Mouse (Mus musculus) liver, embryonic 18 days (tissue): ENCODE results near the gene Spin2d. TPM values are rescaled to one million over a fixed set of nuclear protein-coding genes. Genes with fewer than 3 reads are reported as not detected.

Source experiments
- polyA plus RNA-seq: library from polyadenylated mRNA; depleted of rRNA; stranded (reverse); fragments of >200 nt; gene quantifications from 2 replicates; pipeline ENCODE4 v1.2.3, GENCODE M21; 2012; rRNA removed

The Spin2d gene
- not detected in 2 replicates for polyA plus RNA-seq

GRCm38 (mm10) chrX:73176889-73177288, at the start of gene Spin2d:
Spin2d (minus strand) TSS chrX:73176989.

DNA sequence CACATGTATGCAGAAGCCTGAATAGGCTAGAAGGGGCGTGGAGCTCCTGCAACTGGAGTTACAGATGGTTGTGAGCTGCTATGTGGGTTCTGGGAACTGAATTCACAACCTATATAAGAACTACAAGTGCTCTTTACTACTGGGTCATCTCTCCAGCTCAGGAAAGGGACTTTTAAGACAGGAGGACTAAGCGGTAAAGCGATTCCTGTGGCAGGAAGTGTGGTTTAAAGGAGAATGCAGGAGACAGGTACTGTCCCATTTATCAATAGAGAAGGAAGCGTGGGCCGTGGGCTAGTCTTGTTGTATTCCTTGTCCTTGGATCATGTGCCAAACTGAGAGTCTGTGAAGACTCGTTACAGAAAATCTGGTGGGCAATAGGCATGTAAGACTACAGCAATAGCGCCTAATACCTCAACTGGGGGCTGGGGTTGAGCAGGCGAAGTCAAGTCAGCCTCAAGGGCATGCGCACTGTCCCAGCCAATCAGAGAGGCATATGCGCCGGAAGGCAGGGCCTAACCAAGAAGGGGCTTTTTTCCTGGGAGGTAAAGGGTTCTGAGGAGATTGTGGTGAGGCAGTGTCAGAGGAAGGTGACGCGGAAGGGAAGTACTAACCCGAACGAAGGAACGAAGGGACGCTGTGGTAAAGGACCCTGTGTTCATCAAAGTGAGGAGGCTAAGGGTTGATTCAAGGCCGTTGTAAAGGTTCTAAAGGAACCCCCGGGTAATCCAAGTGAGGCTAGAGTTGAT, 37.2 kb upstream of the Spin2d start, which contains the start of gene Xlr4b:
Gene Xlr4b, plus strand, starts transcription at position 515 of the 746 bp plus-strand sequence.

DNA sequence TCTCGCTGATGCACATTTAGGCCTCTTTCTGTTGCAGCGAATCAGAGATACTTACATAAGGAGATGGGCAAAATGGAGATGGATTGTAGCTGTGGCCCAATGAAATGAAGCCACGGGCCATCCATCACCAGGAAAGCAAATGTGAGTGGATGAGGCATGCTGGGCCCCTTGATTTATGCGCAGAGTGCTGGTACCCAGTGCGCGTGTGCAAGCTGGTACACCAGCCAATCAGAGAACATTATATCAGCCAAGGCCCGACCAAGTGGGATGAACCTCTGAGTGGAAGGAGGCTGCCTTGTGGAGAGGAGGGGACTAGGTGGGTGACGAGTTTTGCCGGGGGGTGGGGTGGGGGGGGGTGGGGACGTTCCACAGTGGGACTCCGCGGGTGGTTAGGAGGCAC, 15.1 kb upstream of the Spin2d start, which contains the start of gene Xlr3b:
Gene Xlr3b, plus strand, starts transcription at position 274 of the 400 bp plus-strand sequence.

GRCm38 (mm10) chrX:73149350-73149749, 27.4 kb downstream of the Spin2d start, which contains the start of gene DXBay18:
DXBay18 (minus strand) TSS chrX:73149450.

DNA sequence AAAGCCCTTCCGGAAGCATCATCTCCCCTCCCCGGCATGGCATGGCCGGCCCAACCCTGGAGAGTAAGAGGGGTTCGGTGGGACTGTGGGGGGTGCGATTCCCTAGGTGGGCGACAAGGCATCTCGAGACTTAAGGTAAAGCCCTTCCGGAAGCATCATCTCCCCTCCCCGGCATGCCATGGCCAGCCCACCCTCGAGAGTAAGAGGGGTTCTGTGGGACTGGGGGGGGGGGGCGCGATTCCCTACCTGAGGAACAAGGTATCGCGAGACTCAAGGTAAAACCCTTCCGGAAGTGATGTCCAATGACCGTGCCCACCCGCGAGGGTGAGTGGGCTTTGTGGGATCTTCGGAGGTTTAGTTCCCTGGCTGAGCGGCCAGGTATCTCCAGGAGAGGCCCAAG, 28.3 kb downstream of the Spin2d start, which contains the start of gene Xlr5b:
Gene Xlr5b, plus strand, starts transcription at position 301 of the 400 bp plus-strand sequence.

Other genes with a start within 250 kb of the Spin2d start
- gene Zfp185, start 189.7 kb downstream of the Spin2d start, polyA plus RNA-seq: 0.42 and 0.50 TPM in 2 replicates
- 0.23 TPM in 1 of 2 replicates, not detected in the other for gene Pnma5, start 139.9 kb downstream of the Spin2d start, polyA plus RNA-seq
- gene Pnma3, start 112.2 kb downstream of the Spin2d start, polyA plus RNA-seq: not detected in 2 replicates
- 1.2 and 5.0 TPM in 2 replicates for gene Xlr4a, start 94.5 kb downstream of the Spin2d start, polyA plus RNA-seq
- gene Xlr3a, start 79.9 kb downstream of the Spin2d start, polyA plus RNA-seq: 7.3 and 9.4 TPM in 2 replicates
- 0.30 and 0.37 TPM in 2 replicates for gene Gm14685, start 59.9 kb downstream of the Spin2d start, polyA plus RNA-seq
- 0.12 TPM in 1 of 2 replicates, not detected in the other for gene Xlr5b, start 28.2 kb downstream of the Spin2d start, polyA plus RNA-seq
- gene DXBay18, start 27.5 kb downstream of the Spin2d start, polyA plus RNA-seq: 0.19 and 0.50 TPM in 2 replicates
- 6.0 and 6.9 TPM in 2 replicates for gene Xlr3b, start 15.2 kb upstream of the Spin2d start, polyA plus RNA-seq
- 0.87 and 3.3 TPM in 2 replicates for gene Xlr4b, start 37.3 kb upstream of the Spin2d start, polyA plus RNA-seq
- gene F8a, start 51.3 kb upstream of the Spin2d start, polyA plus RNA-seq: 2.0 and 2.2 TPM in 2 replicates
- 0.19 and 0.41 TPM in 2 replicates for gene Xlr4c, start 66.1 kb upstream of the Spin2d start, polyA plus RNA-seq
- gene Xlr3c, start 88.4 kb upstream of the Spin2d start, polyA plus RNA-seq: not detected in 2 replicates
- 0.13 and 0.38 TPM in 2 replicates for gene Xlr5a, start 116.0 kb upstream of the Spin2d start, polyA plus RNA-seq
- gene Xlr5c, start 116.0 kb upstream of the Spin2d start, polyA plus RNA-seq: not detected in 2 replicates
- not detected in 2 replicates for gene Gm45015, start 159.9 kb upstream of the Spin2d start, polyA plus RNA-seq
- gene Zfp275, start 165.6 kb upstream of the Spin2d start, polyA plus RNA-seq: 5.3 and 6.1 TPM in 2 replicates
- gene Gm18336, start 221.7 kb upstream of the Spin2d start, polyA plus RNA-seq: not detected in 2 replicates
- gene Zfp92, start 234.1 kb upstream of the Spin2d start, polyA plus RNA-seq: 0.01 TPM in 2 replicates